Comparison of ENCODE assay signal across 8 mouse cellular contexts in genomic region chr7:109519936-109520335, GRCm38 (mm10). TPM values are rescaled to one million over a fixed set of nuclear protein-coding genes. Genes with fewer than 3 reads are reported as not detected.
A peak's percentile ranks its signal among the peaks of the same experiment; 100 is the strongest.
DNase-seq lines count a peak whose midpoint lies in the region; ATAC-seq and TF ChIP-seq lines count a peak whose summit lies in the region.

No protein-coding gene starts in this region.

- intact Hi-C loops in heart, postnatal 36 days (cut with DNase I) = loop anchor here (2.0 to 10.0 kb wide), 3 partner anchors 155 to 445 kb away; partner anchors contain the start of genes Akip1, Dennd5a and St5

- no peak; the same call in 1 of the 2 replicates for TF ChIP-seq POLR2A in CH12.LX (IDR thresholded peaks at IDR 0.05; ENCODE audit: low read depth, low read length)

- H3K36me3 ChIP-seq in heart, embryonic 11.5 days (ENCODE audit: control insufficient read depth, insufficient read depth, low read length) = peaks cover 31% of the 10 kb centered on the region
- peaks cover 47 to 52% of the 10 kb centered on the region in 2 experiments for H3K36me3 ChIP-seq in CH12.LX (replicated peaks in 1 of 2; ENCODE audit: control insufficient read depth in 1 of 2, insufficient read depth in 1 of 2, low read length in 1 of 2)
- H3K36me3 ChIP-seq in forebrain, embryonic 13.5 days (ENCODE audit: poor library complexity, severe bottlenecking) = peaks cover 44% of the 10 kb centered on the region
- peaks cover 45% of the 10 kb centered on the region for H3K36me3 ChIP-seq in liver, postnatal 0 days (replicated peaks; ENCODE audit: insufficient read depth, low read length)

- 4% methylated on average over 10 of the region's 10 CpGs for WGBS in heart, embryonic 11.5 days (ENCODE audit: insufficient replicate concordance)
- 4% methylated on average over 10 of the region's 10 CpGs for whole genome bisulfite sequencing in forebrain, embryonic 13.5 days
- 3% methylated on average over 10 of the region's 10 CpGs for WGBS in liver, postnatal 0 days (ENCODE audit: insufficient replicate concordance)

- peaks cover 36% of the 10 kb centered on the region for H3K79me2 ChIP-seq in CH12.LX (replicated peaks; ENCODE audit: control insufficient read depth, extremely low read depth, insufficient read depth, poor library complexity, severe bottlenecking)

- H3K4me1 ChIP-seq in heart, embryonic 11.5 days (ENCODE audit: control insufficient read depth, insufficient read depth, low read length) = peaks cover 12% of the 10 kb centered on the region; the same call in 1 of the 2 replicates
- peaks cover 4 to 58% of the 10 kb centered on the region in 2 experiments; a peak in 3 of 4 replicates for H3K4me1 ChIP-seq in CH12.LX (ENCODE audit: control insufficient read depth in 1 of 2, insufficient read depth in 2 of 2)
- H3K4me1 ChIP-seq in forebrain, embryonic 13.5 days = peaks cover 31% of the 10 kb centered on the region
- H3K4me1 ChIP-seq in liver, postnatal 0 days (ENCODE audit: insufficient read depth) = peaks cover 28% of the 10 kb centered on the region

- dilution Hi-C loops in CH12.LX (cut with MboI; ENCODE audit: extremely low pct_ligation_motif_present, extremely low pct_unique_long_range_greater_than_20kb, low sequenced_read_pairs) = no loop called here

- peak overlapping the region; percentile 97 for H3K27ac ChIP-seq in heart, embryonic 11.5 days (ENCODE audit: low read depth, low read length)
- H3K27ac ChIP-seq in CH12.LX (ENCODE audit: insufficient read depth, low read depth) = peak overlapping the region; percentile 80
- no peak overlapping the region for H3K27ac ChIP-seq in forebrain, embryonic 13.5 days
- H3K27ac ChIP-seq in liver, postnatal 0 days (ENCODE audit: low read depth) = peak overlapping the region; percentile 90

- H3K4me2 ChIP-seq in heart, embryonic 11.5 days = peak overlapping the region; percentile 86
- H3K4me2 ChIP-seq in CH12.LX (ENCODE audit: insufficient read depth, low read depth, poor library complexity, severe bottlenecking) = peak overlapping the region; percentile 92
- peak overlapping the region; percentile 91 for H3K4me2 ChIP-seq in forebrain, embryonic 13.5 days
- peak overlapping the region; percentile 78 for H3K4me2 ChIP-seq in liver, postnatal 0 days (ENCODE audit: low read depth, low read length)

- no peak for TF ChIP-seq CTCF in CH12.LX (conservative IDR thresholded peaks at IDR 0.05 in 1 of 2, IDR thresholded peaks at IDR 0.05 in 1 of 2; ENCODE audit: low read depth in 2 of 2, low read length in 2 of 2)
- TF ChIP-seq CTCF in liver, postnatal 0 days (IDR thresholded peaks at IDR 0.05; ENCODE audit: low read depth) = no peak

- peak overlapping the region; percentile 96 for H3K9ac ChIP-seq in heart, embryonic 11.5 days (ENCODE audit: low read depth, low read length)
- peak overlapping the region; percentile 94 for H3K9ac ChIP-seq in CH12.LX (ENCODE audit: insufficient read depth, low read depth)
- peak overlapping the region; percentile 97 for H3K9ac ChIP-seq in forebrain, embryonic 13.5 days
- H3K9ac ChIP-seq in liver, postnatal 0 days (replicated peaks) = peak overlapping the region; percentile 95

- no peak for ATAC-seq in heart, embryonic 11.5 days (replicated peaks; ENCODE audit: insufficient number of reproducible peaks, low FRiP score, low TSS enrichment)
- no peak for ATAC-seq in forebrain, embryonic 13.5 days
- no peak for ATAC-seq in liver, postnatal 0 days

- TF ChIP-seq RAD21 in CH12.LX (IDR thresholded peaks at IDR 0.05; ENCODE audit: low read depth, low read length) = no peak

- H3K4me3 ChIP-seq in heart, embryonic 11.5 days (ENCODE audit: low read depth, low read length) = peak overlapping the region; percentile 83
- H3K4me3 ChIP-seq in CH12.LX (replicated peaks in 1 of 3; ENCODE audit: low read depth in 2 of 3, low read length in 2 of 3, poor library complexity in 1 of 3) = peak overlapping the region; percentile 78 to 100 (median 97)
- H3K4me3 ChIP-seq in forebrain, embryonic 13.5 days = peak overlapping the region; percentile 94
- peak overlapping the region; percentile 90 for H3K4me3 ChIP-seq in liver, postnatal 0 days (ENCODE audit: low read depth, low read length)

- H3K9me3 ChIP-seq in heart, embryonic 11.5 days (replicated peaks; ENCODE audit: control insufficient read depth, low read length) = no peaks in the 10 kb centered on the region
- H3K9me3 ChIP-seq in CH12.LX (replicated peaks; ENCODE audit: low read length) = no peaks in the 10 kb centered on the region
- no peaks in the 10 kb centered on the region for H3K9me3 ChIP-seq in forebrain, embryonic 13.5 days (replicated peaks)
- H3K9me3 ChIP-seq in liver, postnatal 0 days (ENCODE audit: low read length) = no peaks in the 10 kb centered on the region

- in situ Hi-C loops in CH12.LX (cut with MboI; ENCODE audit: low pct_ligation_motif_present, low pct_unique_long_range_greater_than_20kb, low sequenced_read_pairs) = loop anchor here (10.0 kb wide), 1 partner anchor 185 kb away; the partner anchor contains the start of genes Akip1 and St5

- no peaks in the 10 kb centered on the region for H3K27me3 ChIP-seq in heart, embryonic 11.5 days (ENCODE audit: control insufficient read depth, insufficient read depth, low read length)
- H3K27me3 ChIP-seq in CH12.LX (replicated peaks) = no peaks in the 10 kb centered on the region
- no peaks in the 10 kb centered on the region for H3K27me3 ChIP-seq in forebrain, embryonic 13.5 days
- H3K27me3 ChIP-seq in liver, postnatal 0 days (ENCODE audit: insufficient read depth, low read length) = no peaks in the 10 kb centered on the region

- TF ChIP-seq EP300 in CH12.LX (IDR thresholded peaks at IDR 0.05; ENCODE audit: low read length) = no peak
- no peak for TF ChIP-seq EP300 in liver, postnatal 0 days (IDR thresholded peaks at IDR 0.05; ENCODE audit: low read depth)

- no peak for DNase-seq in heart, postnatal 36 days
- no peak for DNase-seq in CH12.LX (ENCODE audit: extremely low read depth)
- no peak for DNase-seq in liver, postnatal 0 days
- no peak for DNase-seq in adrenal gland, postnatal 14 days
- no peak for DNase-seq in left cerebral cortex, adult 9 months (ENCODE audit: low spot score in 2 of 2)
- DNase-seq in kidney, adult 9 months = no peak

TF ChIP-seq in CH12.LX, 34 proteins besides CTCF, POLR2A, EP300 and RAD21:
- TF ChIP-seq JUND (conservative IDR thresholded peaks at IDR 0.05; ENCODE audit: low read depth, low read length) (no peak), ZC3H11A (IDR thresholded peaks at IDR 0.05; ENCODE audit: low read depth, low read length) (no peak), MAZ (IDR thresholded peaks at IDR 0.05; ENCODE audit: low read depth, low read length) (no peak), ZKSCAN1 (IDR thresholded peaks at IDR 0.05; ENCODE audit: borderline replicate concordance, low read depth, low read length) (no peak), ZMIZ1 (IDR thresholded peaks at IDR 0.05; ENCODE audit: low read depth, low read length) (no peak), BHLHE40 (IDR thresholded peaks at IDR 0.05; ENCODE audit: low read depth, low read length) (no peak), E2F4 (IDR thresholded peaks at IDR 0.05; ENCODE audit: insufficient replicate concordance, low read depth, low read length) (no peak), SMC3 (IDR thresholded peaks at IDR 0.05; ENCODE audit: low read depth, low read length) (no peak), RCOR1 (conservative IDR thresholded peaks at IDR 0.05; ENCODE audit: low read depth, low read length) (no peak), TCF12 (IDR thresholded peaks at IDR 0.05; ENCODE audit: low read depth, low read length) (no peak), MXI1 (IDR thresholded peaks at IDR 0.05; ENCODE audit: low read depth, low read length) (no peak)

RNA-seq across cellular contexts. Expression of gene Rpl27a, which starts 1.0 kb away (rescaled TPM):
- 88.2 and 106 TPM in 2 replicates for polyA plus RNA-seq in heart, embryonic 11.5 days (2014; fragmentation: Nextera tagmentation; extraction: Ambion mirVana)
- 10 to 100 TPM; 95.0 to 97.5 TPM for total RNA-seq in heart, postnatal 36 days (2021)
- total RNA-seq in CH12.LX (2012; rRNA removed) = 1,338 and 1,365 TPM in 2 replicates
- 929 and 1,216 TPM in 2 replicates for total RNA-seq in CH12.LX (2014; rRNA removed)
- 230 and 249 TPM in 2 replicates for polyA plus RNA-seq in CH12.LX (2012; ENCODE audit: insufficient read length, low read depth)
- polyA plus RNA-seq in forebrain, embryonic 13.5 days (2015; fragmentation: Nextera tagmentation; extraction: Ambion mirVana) = 106 TPM in 2 replicates
- polyA plus RNA-seq in liver, postnatal 0 days (2015; fragmentation: Nextera tagmentation; extraction: Ambion mirVana) = 83.1 and 84.4 TPM in 2 replicates
- total RNA-seq in adrenal gland, postnatal 14 days (2021) = 244 and 276 TPM in 2 replicates

RNA-seq across cellular contexts. Expression of gene Trim66, which starts 12.0 kb away (rescaled TPM):
- 0.03 and 0.04 TPM in 2 replicates for polyA plus RNA-seq in heart, embryonic 11.5 days (2014; fragmentation: Nextera tagmentation; extraction: Ambion mirVana)
- under 1 TPM; 0.08 to 0.11 TPM for total RNA-seq in heart, postnatal 36 days (2021)
- 0.08 TPM in 2 replicates for total RNA-seq in CH12.LX (2012; rRNA removed)
- total RNA-seq in CH12.LX (2014; rRNA removed) = 0.12 and 0.15 TPM in 2 replicates
- polyA plus RNA-seq in CH12.LX (2012; ENCODE audit: insufficient read length, low read depth) = 0.49 and 0.67 TPM in 2 replicates
- polyA plus RNA-seq in forebrain, embryonic 13.5 days (2015; fragmentation: Nextera tagmentation; extraction: Ambion mirVana) = 0.34 and 0.46 TPM in 2 replicates
- polyA plus RNA-seq in liver, postnatal 0 days (2015; fragmentation: Nextera tagmentation; extraction: Ambion mirVana) = 0.02 TPM in 1 of 2 replicates, not detected in the other
- 0.70 and 0.90 TPM in 2 replicates for total RNA-seq in adrenal gland, postnatal 14 days (2021)
